Mouse (Mus musculus) kidney, postnatal 4 days (tissue): ENCODE results near the gene Il3ra.

Source experiments
- DNase-seq, 2 experiments: peaks; one replicate each; pipeline ENCODE4 v3.0.0; 2021; ENCODE audit warnings: mixed read lengths in 2 of 2

Gene Il3ra

GRCm38 (mm10) chr14:14355360-14355646 is 9.2 kb downstream of the Il3ra start:
- no peak for DNase-seq

DNA sequence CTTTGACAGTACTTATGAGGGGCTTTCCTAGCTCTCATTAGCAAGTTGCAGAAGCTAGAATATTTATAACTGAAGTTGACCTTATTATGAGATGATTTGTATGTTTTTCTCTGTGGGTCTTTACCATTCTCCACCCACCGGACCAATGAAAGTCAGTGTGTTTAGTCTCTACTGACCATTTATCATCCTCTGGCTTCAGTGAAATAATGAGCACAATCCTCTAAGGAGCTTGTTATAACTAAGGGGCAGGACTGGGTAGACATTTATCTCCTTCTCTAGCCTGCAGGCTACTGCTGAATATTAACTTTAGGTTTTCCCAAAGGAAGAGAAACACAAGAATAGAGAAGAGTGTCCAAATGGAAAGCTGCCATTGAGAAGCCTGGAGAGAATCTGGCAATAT is 49.5 kb downstream of the Il3ra start:
- no peak for DNase-seq

- no peak for DNase-seq
Observed at GRCm38 (mm10) chr14:14400998-14401397, 54.9 kb downstream of the Il3ra start, which contains the start of gene Olfr721-ps1. TSS of gene Olfr721-ps1 (plus strand) at chr14:14401298.
